Mouse (Mus musculus) mature B cell (primary cell): Measurements from ENCODE around the gene Col15a1.

Experiments used
- in situ Hi-C: fragments of 300-500 bp; cut with MboI; formaldehyde crosslinking; loops from 2 replicates; pipeline ENCODE4 v1.14.3; 2019

Col15a1 gene

DNA sequence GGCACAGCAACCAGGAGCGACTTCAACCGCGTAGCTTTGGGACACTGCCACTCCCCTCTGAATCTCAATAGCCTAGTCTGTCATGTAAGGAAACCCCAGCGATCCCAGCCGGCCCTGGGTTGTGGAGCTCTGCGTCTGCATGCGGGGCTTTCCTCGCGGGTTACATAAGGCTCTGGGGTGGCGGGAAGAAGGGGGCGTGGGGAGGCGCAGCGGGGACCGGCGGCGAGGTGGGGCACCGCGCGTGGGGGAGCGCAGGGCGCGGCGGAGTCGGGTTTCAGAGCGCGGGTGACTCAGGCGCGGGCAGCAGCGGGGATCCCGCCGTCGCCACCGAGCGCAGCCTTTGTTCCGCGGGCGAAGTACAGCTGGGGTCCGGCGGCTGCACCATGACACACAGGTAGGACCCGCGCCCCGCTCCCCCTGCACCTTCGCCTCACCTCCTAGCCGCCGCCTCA lies at the start of gene Col15a1:
Col15a1 (plus strand) TSS at position 193 of the 452 bp plus-strand sequence.
- in situ Hi-C loops: no loop called here

DNA sequence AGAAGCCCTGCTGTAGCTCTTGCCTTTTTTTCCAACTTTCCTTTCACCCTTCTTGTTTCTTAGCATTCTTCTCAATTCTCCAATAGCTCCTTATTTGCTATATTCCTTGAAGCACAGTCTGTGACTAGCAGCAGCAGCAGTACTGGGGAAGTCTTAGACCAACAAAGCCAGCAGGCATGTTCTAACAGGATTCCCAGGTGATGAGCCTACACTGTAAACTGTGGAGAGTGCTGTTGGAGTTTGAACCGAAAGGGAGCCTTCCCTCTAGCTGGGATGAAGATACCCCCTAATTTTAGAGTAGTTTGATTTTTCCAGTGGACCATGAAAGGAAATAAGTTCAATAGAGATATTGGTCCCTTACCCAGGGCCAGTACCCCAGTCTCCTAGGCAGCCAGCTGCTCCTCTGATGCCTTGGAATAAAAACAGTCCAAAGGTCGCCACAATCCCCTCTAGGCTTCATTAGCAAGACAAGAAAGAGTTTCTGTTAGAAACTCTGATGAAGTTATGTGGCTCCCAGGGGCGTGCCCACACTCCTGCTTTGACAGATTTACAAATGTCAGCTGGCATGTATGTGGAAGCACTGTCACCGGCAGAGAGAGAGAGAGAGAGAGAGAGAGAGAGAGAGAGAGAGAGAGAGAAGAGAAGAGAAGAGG lies 46.7 kb upstream of the Col15a1 start:
- in situ Hi-C loops: no loop called here

- in situ Hi-C loops: no loop called here
Measured at GRCm38 (mm10) chr4:47161756-47162587, 46.0 kb upstream of the Col15a1 start.

GRCm38 (mm10) chr4:47172314-47172713 lies 35.6 kb upstream of the Col15a1 start:
- in situ Hi-C loops: no loop called here

DNA sequence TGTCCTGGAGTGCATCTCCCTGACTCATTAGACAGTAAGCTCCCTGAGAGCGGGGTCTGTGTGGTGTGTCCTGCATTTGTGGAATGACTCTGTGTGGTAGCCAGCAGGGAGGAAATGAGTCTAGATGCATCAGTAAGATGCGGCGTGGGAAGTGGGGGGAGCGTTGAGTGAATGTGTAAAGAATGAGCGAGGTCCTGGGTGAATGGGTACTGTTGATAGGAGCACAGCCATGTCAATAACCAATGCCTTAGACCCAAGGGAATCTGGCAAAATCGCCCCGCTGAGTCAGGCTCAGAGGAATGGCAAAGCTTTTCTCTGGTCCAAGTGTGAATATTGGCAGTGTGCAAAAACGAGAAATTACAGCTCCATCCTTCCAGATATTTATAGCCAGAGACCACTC lies 30.9 kb upstream of the Col15a1 start:
- in situ Hi-C loops: no loop called here

GRCm38 (mm10) chr4:47178261-47178961 lies 29.6 kb upstream of the Col15a1 start:
- in situ Hi-C loops: no loop called here

- in situ Hi-C loops: no loop called here
Measured at GRCm38 (mm10) chr4:47179535-47179934, 28.4 kb upstream of the Col15a1 start.

DNA sequence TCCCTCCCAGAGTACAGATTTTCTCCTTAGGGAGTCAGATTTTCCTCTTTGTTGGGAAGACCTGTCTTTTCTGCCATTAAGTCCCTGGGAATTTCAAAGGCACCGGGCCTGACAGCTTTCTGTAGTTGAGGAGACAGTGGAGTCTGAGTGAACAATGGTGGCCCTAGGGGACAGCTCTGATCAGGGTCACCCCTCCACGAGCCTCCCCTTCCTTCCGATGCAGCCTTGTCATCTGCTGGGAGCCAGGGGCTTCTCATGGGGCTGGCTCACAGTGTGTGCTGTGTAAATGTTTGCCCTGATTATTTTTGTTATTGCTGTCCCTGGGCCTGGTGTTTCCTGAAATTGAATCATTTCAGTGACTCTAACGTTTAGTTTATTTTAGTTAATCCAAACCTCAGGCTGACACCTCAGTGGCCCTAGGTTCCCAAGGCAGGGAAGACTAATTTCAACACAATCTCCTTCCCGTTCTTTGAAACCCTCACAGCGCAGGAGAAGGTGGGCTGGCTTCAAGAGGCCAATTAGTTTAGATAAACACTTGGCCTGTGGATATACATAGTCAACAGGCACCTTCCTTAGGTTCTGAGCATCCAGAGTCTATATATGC lies 23.8 kb upstream of the Col15a1 start:
- in situ Hi-C loops: no loop called here

GRCm38 (mm10) chr4:47186514-47186913 lies 21.4 kb upstream of the Col15a1 start:
- in situ Hi-C loops: no loop called here

DNA sequence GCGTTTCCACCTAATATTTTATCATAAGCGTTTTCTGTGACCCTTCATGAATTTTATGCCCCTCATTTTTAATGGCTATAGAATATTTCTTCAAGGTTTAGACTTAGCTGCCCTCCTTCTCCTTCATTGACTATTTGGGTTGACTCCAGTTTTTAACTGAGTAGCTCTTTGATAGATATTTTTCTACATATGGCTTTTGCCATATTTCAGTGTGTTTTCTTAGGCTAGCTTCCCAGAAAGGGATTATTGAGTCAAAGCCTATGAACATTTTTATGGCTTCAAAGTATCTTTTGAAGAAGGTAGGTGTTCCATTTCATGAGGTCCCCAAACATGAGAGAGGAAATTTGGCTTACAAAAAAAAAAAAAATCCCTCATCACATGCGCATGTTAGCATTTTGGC lies 11.8 kb upstream of the Col15a1 start:
- in situ Hi-C loops: no loop called here

DNA sequence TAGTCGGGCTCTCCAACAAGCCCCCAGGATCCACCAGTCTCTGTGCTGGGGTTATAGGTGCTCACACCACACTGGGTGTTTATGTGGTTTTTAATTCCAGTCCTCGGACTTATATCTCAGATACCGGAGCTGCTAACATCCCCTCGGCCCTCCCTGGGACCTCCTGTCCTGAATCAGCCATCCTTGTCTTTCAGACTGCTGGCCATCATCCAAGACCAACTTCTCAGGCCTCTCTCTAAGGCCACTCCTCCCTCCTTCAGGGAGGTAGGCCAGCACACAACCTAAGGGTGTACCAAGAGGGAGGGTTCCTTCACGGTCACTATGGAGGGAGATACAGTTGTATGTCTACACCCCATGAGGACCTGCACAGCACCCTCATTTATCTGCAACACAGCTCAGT lies 4.3 kb upstream of the Col15a1 start:
- in situ Hi-C loops: no loop called here

DNA sequence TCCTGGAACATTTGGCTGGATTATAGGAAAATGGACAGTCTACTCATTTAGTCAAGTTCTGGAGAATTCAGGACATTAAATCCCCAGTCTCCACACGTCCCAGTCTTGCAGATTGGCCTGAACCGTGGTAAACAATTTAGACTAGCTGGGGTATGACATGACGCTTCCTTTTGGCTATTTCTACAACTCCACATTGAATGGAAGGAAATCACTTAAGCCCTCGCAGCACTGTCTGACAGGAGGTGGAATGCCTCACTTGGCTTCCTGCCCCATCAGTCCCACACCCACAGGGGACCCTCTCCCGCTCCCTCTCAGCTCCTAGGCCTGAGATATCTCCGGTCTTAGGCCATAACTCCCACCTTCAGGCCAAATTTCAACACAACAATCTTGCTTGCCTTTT lies 2.1 kb upstream of the Col15a1 start:
- in situ Hi-C loops: no loop called here

DNA sequence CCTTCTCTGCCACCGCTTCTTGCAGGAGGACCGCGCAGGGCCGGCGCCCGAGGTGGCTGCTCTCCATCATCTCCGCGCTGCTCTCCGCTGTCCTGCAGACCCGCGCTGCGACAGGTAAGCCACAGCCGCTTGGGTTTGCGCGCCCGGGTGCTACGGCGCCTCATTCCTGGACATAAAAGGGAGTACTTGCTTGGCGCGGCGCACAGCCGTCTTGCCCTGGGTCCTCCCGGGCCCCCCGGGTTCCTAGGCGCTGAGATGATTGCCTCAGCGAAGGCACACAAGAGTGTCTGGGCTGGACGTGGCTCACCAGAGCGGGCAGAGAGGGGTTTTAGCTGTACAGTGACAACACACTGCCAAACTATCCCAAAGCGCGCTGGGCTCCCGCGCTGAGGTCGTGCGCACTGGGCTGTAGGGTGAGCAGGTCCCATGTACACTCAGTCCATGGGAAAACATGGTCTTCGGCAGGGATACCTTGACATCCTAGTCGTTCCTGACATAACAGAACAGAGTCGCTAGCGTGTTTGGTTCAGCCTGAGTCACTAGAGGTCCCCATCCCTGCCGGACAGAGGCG lies 545 bp downstream of the Col15a1 start:
- in situ Hi-C loops: no loop called here

GRCm38 (mm10) chr4:47209466-47209865 lies 1.5 kb downstream of the Col15a1 start:
- in situ Hi-C loops: no loop called here

DNA sequence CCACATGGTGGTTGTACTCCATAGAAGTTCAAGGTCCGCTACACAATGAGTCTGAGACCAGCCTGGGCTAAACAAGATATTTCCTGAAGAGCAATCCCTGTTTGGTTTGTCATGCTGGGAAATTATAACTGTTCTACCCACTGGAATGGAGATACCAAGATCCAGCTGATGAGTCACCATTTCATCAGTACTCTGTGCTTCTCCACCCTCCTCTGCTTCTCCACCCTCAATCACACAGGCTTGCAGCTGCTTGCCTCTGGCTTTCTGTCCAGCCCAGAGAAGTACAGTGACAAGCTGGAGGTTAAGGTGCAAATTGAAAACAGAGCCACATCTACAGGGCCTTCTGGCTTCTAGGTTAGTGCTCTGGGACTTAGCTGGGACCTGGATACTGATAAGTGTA lies 10.9 kb downstream of the Col15a1 start:
- in situ Hi-C loops: no loop called here

- in situ Hi-C loops: no loop called here
Measured at GRCm38 (mm10) chr4:47219393-47219792, 11.4 kb downstream of the Col15a1 start.

DNA sequence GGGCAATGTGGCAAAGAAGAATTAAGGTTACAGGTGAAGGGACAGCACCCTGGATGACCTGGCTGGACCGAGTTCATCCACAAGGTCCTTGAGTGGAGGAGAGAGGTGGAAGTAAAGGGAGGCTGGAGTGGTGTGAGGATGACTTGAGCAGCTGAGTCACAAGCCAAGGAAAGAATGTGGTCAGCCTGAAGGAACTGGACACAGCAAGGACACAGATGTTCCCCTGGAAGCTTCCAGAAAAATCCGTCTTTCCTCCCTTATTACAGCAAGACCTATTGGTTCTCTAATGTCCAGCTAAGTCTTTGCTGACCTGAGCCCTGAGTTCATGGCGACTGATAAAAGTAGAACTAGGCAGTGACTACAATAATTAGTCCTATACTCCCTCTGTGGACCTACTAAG lies 12.6 kb downstream of the Col15a1 start:
- in situ Hi-C loops: no loop called here

- in situ Hi-C loops: no loop called here
Measured at GRCm38 (mm10) chr4:47222146-47222545, 14.2 kb downstream of the Col15a1 start.

GRCm38 (mm10) chr4:47225920-47226319 lies 18.0 kb downstream of the Col15a1 start:
- in situ Hi-C loops: no loop called here

DNA sequence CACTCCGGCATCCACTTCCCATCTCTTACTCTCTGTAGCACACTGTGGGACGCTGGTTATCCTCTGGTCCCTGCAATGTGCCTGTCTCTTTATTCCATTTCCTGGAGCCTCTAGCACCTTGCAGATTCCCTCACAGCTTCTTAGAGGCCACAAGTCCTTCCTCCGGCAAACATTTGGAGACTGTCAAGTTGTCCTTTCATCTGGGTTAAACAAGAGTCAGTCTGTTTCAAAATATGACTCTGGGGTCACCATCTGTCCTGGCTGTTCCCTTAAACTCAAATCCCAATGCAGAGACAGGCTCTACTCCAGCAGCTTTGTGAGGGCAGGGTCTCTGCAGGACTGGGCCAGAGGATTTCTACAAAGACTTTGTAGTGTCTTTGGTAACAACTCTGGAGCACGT lies 19.1 kb downstream of the Col15a1 start:
- in situ Hi-C loops: no loop called here

DNA sequence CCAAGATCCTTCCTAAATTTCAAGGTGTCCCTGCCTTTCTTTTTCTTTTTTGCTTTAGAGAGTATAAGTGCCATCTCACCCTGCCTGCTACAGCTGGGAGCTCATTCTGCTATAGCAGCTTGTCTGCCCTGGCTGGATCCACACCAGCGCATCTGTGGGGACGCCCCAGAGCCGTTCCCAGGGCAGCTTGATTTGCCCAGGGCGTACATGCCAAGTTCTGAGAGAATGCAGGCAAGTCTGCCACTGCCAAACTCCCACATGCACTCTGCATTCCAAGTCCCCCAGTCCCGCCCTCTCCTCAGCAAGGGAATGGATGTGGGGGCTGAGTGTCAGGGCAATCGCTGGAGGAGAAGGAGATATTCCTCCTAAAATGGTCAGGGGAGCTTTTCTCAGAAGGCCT lies 19.8 kb downstream of the Col15a1 start:
- in situ Hi-C loops: no loop called here

- in situ Hi-C loops: no loop called here
Measured at GRCm38 (mm10) chr4:47228945-47229344, 21.0 kb downstream of the Col15a1 start.
